Mouse (Mus musculus) v-Abl transformed pro-B cells (cell line): ENCODE measurements around the gene Ywhaq.

Experiments used
- in situ Hi-C, 2 experiments: fragments of 400-800 bp; cut with MboI; formaldehyde crosslinking; loops; one replicate each; pipeline ENCODE4 v1.15.1; 2025; ENCODE audit not compliant: unreplicated experiment in 2 of 2

Gene Ywhaq

GRCm38 (mm10) chr12:21416506-21416905 is 931 bp downstream of the Ywhaq start:
- in situ Hi-C loops, result loop anchor here (5.0 to 25.0 kb wide), 4 partner anchors 44 to 129 kb away; partner anchors contain the start of genes Adam17 (in 1 of the 2), Cpsf3 (in 1 of the 2) and Itgb1bp1 (in 1 of the 2)

GRCm38 (mm10) chr12:21410620-21411019 is 6.8 kb downstream of the Ywhaq start:
- in situ Hi-C loops, result loop anchor here in 1 of 2 experiments (25.0 kb wide), 1 partner anchor 127 kb away; no protein-coding TSS in a partner anchor

- in situ Hi-C loops, result loop anchor here in 1 of 2 experiments (25.0 kb wide), 1 partner anchor 128 kb away; no protein-coding TSS in a partner anchor
Measured at GRCm38 (mm10) chr12:21409651-21410050, 7.8 kb downstream of the Ywhaq start.

- in situ Hi-C loops, result loop anchor here in 1 of 2 experiments (25.0 kb wide), 1 partner anchor 128 kb away; no protein-coding TSS in a partner anchor
Measured at GRCm38 (mm10) chr12:21408789-21409367, 8.6 kb downstream of the Ywhaq start.

- in situ Hi-C loops, result loop anchor here in 1 of 2 experiments (25.0 kb wide), 1 partner anchor 135 kb away; no protein-coding TSS in a partner anchor
Measured at GRCm38 (mm10) chr12:21402771-21403170, 14.7 kb downstream of the Ywhaq start.

- in situ Hi-C loops, result no loop called here
Measured at GRCm38 (mm10) chr12:21386201-21386600, 31.2 kb downstream of the Ywhaq start.

- in situ Hi-C loops, result loop anchor here (10.0 kb wide), 2 partner anchors 94 to 166 kb away; partner anchors contain the start of genes Cpsf3 (in 1 of the 2) and Itgb1bp1 (in 1 of the 2)
Measured at GRCm38 (mm10) chr12:21378765-21379346, 38.6 kb downstream of the Ywhaq start.

- in situ Hi-C loops, result loop anchor here (10.0 kb wide), 2 partner anchors 91 to 169 kb away; partner anchors contain the start of genes Cpsf3 (in 1 of the 2) and Itgb1bp1 (in 1 of the 2)
Measured at GRCm38 (mm10) chr12:21375376-21376157, 41.9 kb downstream of the Ywhaq start.

- in situ Hi-C loops, result loop anchor here (5.0 to 10.0 kb wide), 5 partner anchors 43 to 171 kb away; partner anchors contain the start of genes Cpsf3 (in 2 of the 2), Itgb1bp1 (in 2 of the 2) and Ywhaq (in 1 of the 2)
Measured at GRCm38 (mm10) chr12:21373820-21374475, 43.5 kb downstream of the Ywhaq start.

GRCm38 (mm10) chr12:21373100-21373819 is 44.2 kb downstream of the Ywhaq start, which contains the start of gene Adam17:
Adam17 (minus strand) TSS chr12:21373632.
- in situ Hi-C loops, result loop anchor here (5.0 to 10.0 kb wide), 5 partner anchors 44 to 172 kb away; partner anchors contain the start of genes Cpsf3 (in 2 of the 2), Itgb1bp1 (in 2 of the 2) and Ywhaq (in 1 of the 2)

- in situ Hi-C loops, result loop anchor here (5.0 to 10.0 kb wide), 5 partner anchors 47 to 175 kb away; partner anchors contain the start of genes Cpsf3 (in 2 of the 2), Itgb1bp1 (in 2 of the 2) and Ywhaq (in 1 of the 2)
Measured at GRCm38 (mm10) chr12:21370035-21370611, 47.3 kb downstream of the Ywhaq start.

GRCm38 (mm10) chr12:21369087-21369410 is 48.4 kb downstream of the Ywhaq start:
- in situ Hi-C loops, result no loop called here

- in situ Hi-C loops, result no loop called here
Measured at GRCm38 (mm10) chr12:21368376-21369086, 48.9 kb downstream of the Ywhaq start.

GRCm38 (mm10) chr12:21364624-21365435 is 52.6 kb downstream of the Ywhaq start:
- in situ Hi-C loops, result no loop called here

GRCm38 (mm10) chr12:21363195-21363594 is 54.2 kb downstream of the Ywhaq start:
- in situ Hi-C loops, result no loop called here

GRCm38 (mm10) chr12:21362686-21363085 is 54.8 kb downstream of the Ywhaq start:
- in situ Hi-C loops, result no loop called here

- in situ Hi-C loops, result no loop called here
Measured at GRCm38 (mm10) chr12:21353681-21354080, 63.8 kb downstream of the Ywhaq start.
